Mouse (Mus musculus) stomach, postnatal 0 days (tissue): ENCODE results near the gene Nos3. TPM values are rescaled to one million over a fixed set of nuclear protein-coding genes. Genes with fewer than 3 reads are reported as not detected.

ENCODE experiments used
- ATAC-seq: fragments of 200-750 bp; cut with Nextera tagmentation; 2 replicates; pipeline ENCODE4 v1.8.0; 2017; ENCODE audit not compliant: low FRiP score, low TSS enrichment
- DNase-seq: peaks from one replicate; pipeline ENCODE4 v3.0.0-alpha.2; 2016; ENCODE audit warnings: low spot score
- H3K27ac ChIP-seq: fragments of 300-500 bp; sonication (generic); replicated peaks from 2 replicates; pipeline ENCODE4 v1.5.1; 2014; ENCODE audit warnings: mild to moderate bottlenecking, control low read depth
- H3K27me3 ChIP-seq: fragments of 300-500 bp; sonication (generic); 2 replicates; pipeline ENCODE4 v1.6.1; 2014; ENCODE audit warnings: low read length; ENCODE audit not compliant: control insufficient read depth, insufficient read depth
- H3K36me3 ChIP-seq: fragments of 300-500 bp; sonication (generic); 2 replicates; pipeline ENCODE4 v1.6.1; 2014; ENCODE audit warnings: low read length, mixed read lengths; ENCODE audit not compliant: control insufficient read depth, insufficient read depth
- H3K4me1 ChIP-seq: fragments of 300-500 bp; sonication (generic); replicated peaks from 2 replicates; pipeline ENCODE4 v1.6.1; 2014; ENCODE audit warnings: antibody characterized with exemption; ENCODE audit not compliant: control insufficient read depth, insufficient read depth
- H3K4me2 ChIP-seq: fragments of 300-500 bp; sonication (generic); replicated peaks from 2 replicates; pipeline ENCODE4 v1.6.1; 2014; ENCODE audit warnings: low read depth, mild to moderate bottlenecking, control low read depth, moderate library complexity
- H3K4me3 ChIP-seq: fragments of 300-500 bp; sonication (generic); 2 replicates; pipeline ENCODE4 v1.5.1; 2014; ENCODE audit warnings: low read depth, low read length, control low read depth
- H3K9ac ChIP-seq: fragments of 300-500 bp; sonication (generic); 2 replicates; pipeline ENCODE4 v1.6.1; 2014; ENCODE audit warnings: mild to moderate bottlenecking, low read length, control low read depth, mixed read lengths
- H3K9me3 ChIP-seq: fragments of 300-500 bp; sonication (generic); 2 replicates; pipeline ENCODE4 v1.6.1; 2016; ENCODE audit warnings: low read length; ENCODE audit not compliant: control insufficient read depth
- CTCF ChIP-seq: IDR thresholded peaks from 2 replicates; pipeline ENCODE4 v1.5.1; 2016; ENCODE audit warnings: antibody characterized with exemption, low read depth, mild to moderate bottlenecking, moderate library complexity
- EP300 ChIP-seq: optimal IDR thresholded peaks from 2 replicates; pipeline ENCODE3; 2016; ENCODE audit warnings: antibody characterized with exemption
- WGBS: fragments of 180-500 bp; shearing (Covaris S2); extraction: QIAGEN DNeasy Blood & Tissue Kit; methylation state at CpG from one replicate; pipeline ENCODE4 v1.1.7; 2014; 5-methylcytosine and 5-hydroxymethylcytosine counted together
- polyA plus RNA-seq: library from polyadenylated mRNA; unstranded; fragments of >200 nt; fragmentation: Nextera tagmentation; extraction: Ambion mirVana; gene quantifications from 2 replicates; pipeline ENCODE4 v1.2.1, GENCODE M21; 2015

The Nos3 gene
- polyA plus RNA-seq, 1 experiment from 2014 or later = 3.2 TPM

DNA sequence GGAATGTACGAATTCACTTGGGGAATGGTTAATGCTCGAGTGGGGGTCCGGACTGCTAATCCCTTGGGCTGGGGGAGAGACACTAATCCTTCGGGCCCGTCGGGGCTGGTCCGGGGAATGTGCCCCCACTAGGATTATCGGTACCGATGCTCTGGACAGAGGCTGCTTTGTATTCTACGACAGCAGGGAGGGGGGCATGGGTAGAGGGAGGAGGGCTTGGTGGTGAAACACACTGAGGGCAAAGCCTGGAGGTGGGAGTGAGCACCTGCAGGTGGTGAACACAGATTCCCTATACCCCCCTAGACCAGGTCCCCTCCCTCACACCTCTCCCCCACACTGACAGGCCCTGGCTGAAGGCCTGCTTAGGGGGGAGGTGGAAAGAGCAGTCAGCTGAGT, 61.4 kb downstream of the Nos3 start:
- Histone ChIP-seq H3K27ac (peak overlapping the region; percentile 94), H3K4me1 (no peaks in the 10 kb centered on the region; the same call in none of the 2 replicates), H3K9ac (peak overlapping the region; percentile 76), H3K36me3 (peaks cover 16% of the 10 kb centered on the region), H3K9me3 (no peaks in the 10 kb centered on the region), H3K27me3 (no peaks in the 10 kb centered on the region), H3K4me2 (peak overlapping the region; percentile 88), H3K4me3 (peak overlapping the region; percentile 68)
- WGBS = 0% methylated on average over 10 of the region's 10 CpGs
- DNase-seq = peak; percentile 50
- no peak for TF ChIP-seq EP300
- ATAC-seq = no peak

GRCm38 (mm10) chr5:24426556-24427284, 62.1 kb downstream of the Nos3 start:
- no peak for TF ChIP-seq EP300
- no peak for TF ChIP-seq CTCF
- Histone ChIP-seq H3K4me3 (peak overlapping the region; percentile 68), H3K4me2 (peak overlapping the region; percentile 88), H3K4me1 (no peaks in the 10 kb centered on the region; the same call in none of the 2 replicates), H3K9me3 (no peaks in the 10 kb centered on the region), H3K27me3 (no peaks in the 10 kb centered on the region), H3K36me3 (peaks cover 20% of the 10 kb centered on the region), H3K27ac (peak overlapping the region; percentile 94), H3K9ac (peak overlapping the region; percentile 76)
- WGBS = 17% methylated on average over 9 of the region's 9 CpGs
- ATAC-seq (no peak), DNase-seq (peak; percentile 58)

DNA sequence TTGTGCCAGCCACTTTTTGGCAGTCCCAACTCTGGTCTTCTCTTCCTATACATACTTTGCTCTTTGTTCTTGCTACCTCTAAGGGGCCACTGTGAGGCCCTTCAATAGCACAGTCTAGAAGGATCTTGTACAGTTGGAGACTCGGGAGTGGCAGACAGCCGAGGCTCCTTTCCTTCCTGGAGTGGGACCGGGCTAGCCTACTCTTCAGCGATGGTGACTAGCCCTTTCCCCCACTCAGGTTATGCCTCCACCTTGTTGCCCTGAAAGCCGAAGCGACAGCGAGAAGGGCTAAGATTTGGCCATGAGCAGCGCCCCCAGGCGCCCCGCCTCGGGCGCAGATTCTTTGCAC, 62.6 kb downstream of the Nos3 start:
- Histone ChIP-seq H3K4me3 (no peak overlapping the region; the same call in 1 of the 2 replicates), H3K4me2 (peak overlapping the region; percentile 88), H3K36me3 (peaks cover 25% of the 10 kb centered on the region), H3K27ac (peak overlapping the region; percentile 94), H3K4me1 (no peaks in the 10 kb centered on the region; the same call in none of the 2 replicates), H3K9ac (0 out of 2 replicates have a peak overlapping the region, but pooled peaks have one; percentile 76), H3K27me3 (no peaks in the 10 kb centered on the region), H3K9me3 (no peaks in the 10 kb centered on the region)
- TF ChIP-seq EP300 = no peak
- TF ChIP-seq CTCF = 0 out of 2 replicates have a peak, but pooled peaks have one; percentile 9
- DNase-seq (peak; percentile 51), ATAC-seq (no peak)
- WGBS = 28% methylated on average over 12 of the region's 12 CpGs

DNA sequence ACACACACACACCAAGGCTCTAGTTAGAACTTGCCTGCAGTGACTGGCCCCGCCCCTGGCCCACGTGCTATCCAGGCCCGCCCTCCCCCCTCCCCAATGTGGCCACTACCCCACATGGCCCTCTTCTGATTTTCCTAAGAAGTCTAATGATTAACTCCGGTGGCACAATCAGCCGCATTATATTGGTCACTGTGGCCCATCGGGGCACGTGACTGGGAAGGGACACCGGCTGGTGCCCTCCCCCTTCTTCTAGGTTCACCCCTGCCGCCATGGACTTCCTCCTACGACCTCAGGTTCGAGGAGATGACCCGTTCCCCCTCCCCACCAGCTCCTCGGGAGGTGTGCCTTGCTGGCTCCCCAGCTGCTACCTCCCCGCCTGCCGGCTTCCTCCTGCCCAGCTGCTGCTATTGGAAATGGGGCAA, 63.4 kb downstream of the Nos3 start:
- no peaks in the 10 kb centered on the region; the same call in none of the 2 replicates for H3K4me1 ChIP-seq
- H3K9ac ChIP-seq = peak overlapping the region; percentile 38
- peak overlapping the region; percentile 79 for H3K27ac ChIP-seq
- H3K4me2 ChIP-seq = peak overlapping the region; percentile 88
- H3K4me3 ChIP-seq = peak overlapping the region; percentile 30
- TF ChIP-seq CTCF (no peak), EP300 (no peak)
- H3K36me3 ChIP-seq = peaks cover 31% of the 10 kb centered on the region
- peak; percentile 56 for ATAC-seq
- 18% methylated on average over 14 of the region's 15 CpGs for WGBS
- H3K9me3 ChIP-seq = no peaks in the 10 kb centered on the region
- peak; percentile 94 for DNase-seq
- no peaks in the 10 kb centered on the region for H3K27me3 ChIP-seq

DNA sequence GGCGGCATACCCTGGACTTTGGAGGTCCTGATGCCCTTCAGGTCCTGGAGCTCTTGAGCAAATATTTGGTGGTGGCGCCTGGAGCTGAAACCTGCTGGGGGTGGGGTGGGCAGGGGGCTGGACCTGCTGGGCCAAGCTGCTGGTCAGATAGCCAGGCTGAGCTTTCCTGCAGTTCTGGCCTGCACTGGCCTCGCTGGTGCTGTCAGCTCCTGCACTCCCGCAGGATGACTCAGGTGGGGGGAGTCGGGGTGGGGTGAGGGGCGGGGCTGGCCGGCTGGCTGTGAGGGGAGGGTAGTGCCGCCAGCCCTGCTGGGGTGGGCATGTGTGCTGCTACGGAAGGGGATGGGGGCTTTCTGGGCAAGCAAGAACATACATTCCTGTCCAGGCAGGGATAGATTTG, 64.0 kb downstream of the Nos3 start:
- Histone ChIP-seq H3K4me2 (peak overlapping the region; percentile 55), H3K4me1 (no peaks in the 10 kb centered on the region; the same call in none of the 2 replicates), H3K27ac (peak overlapping the region; percentile 79; the same call in 1 of the 2 replicates), H3K27me3 (no peaks in the 10 kb centered on the region), H3K9ac (peak overlapping the region; percentile 38), H3K36me3 (peaks cover 35% of the 10 kb centered on the region), H3K9me3 (no peaks in the 10 kb centered on the region), H3K4me3 (peak overlapping the region; percentile 30)
- TF ChIP-seq EP300 (no peak), CTCF (no peak)
- ATAC-seq = no peak
- peak; percentile 79 for DNase-seq
- 22% methylated on average over 9 of the region's 9 CpGs for WGBS

GRCm38 (mm10) chr5:24433993-24434392, 69.4 kb downstream of the Nos3 start:
- no peak for ATAC-seq
- Histone ChIP-seq H3K4me2 (no peak overlapping the region), H3K4me1 (no peaks in the 10 kb centered on the region), H3K27ac (no peak overlapping the region), H3K27me3 (no peaks in the 10 kb centered on the region), H3K9me3 (no peaks in the 10 kb centered on the region), H3K36me3 (peaks cover 52% of the 10 kb centered on the region), H3K9ac (no peak overlapping the region), H3K4me3 (no peak overlapping the region)
- DNase-seq = no peak
- TF ChIP-seq CTCF (no peak), EP300 (no peak)
- WGBS = 90% methylated on average over 8 of the region's 8 CpGs

Other genes with a start within 250 kb of the Nos3 start
- 8.2 and 8.7 TPM in 2 replicates for gene Nupl2, start 199.8 kb upstream of the Nos3 start, polyA plus RNA-seq
- gene Kcnh2, start 13.2 kb upstream of the Nos3 start, polyA plus RNA-seq = 3.7 and 3.8 TPM in 2 replicates
- gene Atg9b, start 27.3 kb downstream of the Nos3 start, polyA plus RNA-seq = 4.1 and 5.8 TPM in 2 replicates
- 29.3 and 30.2 TPM in 2 replicates for gene Abcb8, start 28.9 kb downstream of the Nos3 start, polyA plus RNA-seq
- gene Asic3, start 48.6 kb downstream of the Nos3 start, polyA plus RNA-seq = 0.10 TPM in 1 of 2 replicates, not detected in the other
- gene Cdk5, start 58.7 kb downstream of the Nos3 start, polyA plus RNA-seq = 29.3 and 30.5 TPM in 2 replicates
- gene Slc4a2, start 59.0 kb downstream of the Nos3 start, polyA plus RNA-seq = 34.3 and 37.8 TPM in 2 replicates
- 66.6 and 67.9 TPM in 2 replicates for gene Fastk, start 80.5 kb downstream of the Nos3 start, polyA plus RNA-seq
- gene Tmub1, start 83.0 kb downstream of the Nos3 start, polyA plus RNA-seq = 20.9 and 21.1 TPM in 2 replicates
- 21.9 and 26.5 TPM in 2 replicates for gene Agap3, start 87.4 kb downstream of the Nos3 start, polyA plus RNA-seq
- 0.02 TPM in 1 of 2 replicates, not detected in the other for gene Gbx1, start 162.4 kb downstream of the Nos3 start, polyA plus RNA-seq
- gene Asb10, start 176.2 kb downstream of the Nos3 start, polyA plus RNA-seq = 0.21 and 0.25 TPM in 2 replicates
- 0.08 TPM in 1 of 2 replicates, not detected in the other for gene 4931409K22Rik, start 192.0 kb downstream of the Nos3 start, polyA plus RNA-seq
- gene Abcf2, start 212.7 kb downstream of the Nos3 start, polyA plus RNA-seq = 45.2 and 45.3 TPM in 2 replicates
- 18.2 and 19.2 TPM in 2 replicates for gene Chpf2, start 221.9 kb downstream of the Nos3 start, polyA plus RNA-seq